In the genomic region with DNA sequence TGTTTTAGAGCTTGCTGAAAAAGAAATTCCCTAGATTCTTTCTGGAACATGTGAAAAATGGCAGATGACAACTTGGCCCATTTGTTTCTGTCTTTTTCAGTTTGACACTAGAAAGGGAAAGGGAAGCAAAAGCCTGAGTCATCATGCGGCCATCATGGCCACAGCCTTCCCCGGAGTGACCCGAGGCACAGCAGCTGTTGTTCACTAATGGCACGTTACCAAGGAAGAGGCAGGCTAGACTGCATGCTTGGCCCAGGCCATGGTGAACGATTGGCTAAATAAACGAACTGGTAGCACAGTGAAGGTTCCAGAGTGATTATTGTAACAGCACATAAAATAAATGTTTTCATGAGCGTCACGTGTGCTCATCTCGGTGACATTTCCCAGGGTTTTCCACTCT, we compare ENCODE assay signal across 12 mouse cellular contexts.
DNase-seq lines count a peak whose midpoint lies in the region; ATAC-seq and TF ChIP-seq lines count a peak whose summit lies in the region.
"Had no signal": no experiment of that assay in that cellular context is flagged by ENCODE, and none has a peak within 500 bp of the region (broad histone marks: within the 10 kb centered on the region; RNA-seq: fewer than 3 reads in every experiment).

No protein-coding gene starts in this region.

- no peak for ATAC-seq in midbrain, embryonic 16.5 days

- no peaks in the 10 kb centered on the region for H3K27me3 ChIP-seq in small intestine, adult 2 months (ENCODE audit: control insufficient read depth, insufficient read depth, low read length)
- no peaks in the 10 kb centered on the region for H3K27me3 ChIP-seq in midbrain, embryonic 16.5 days (ENCODE audit: control insufficient read depth, insufficient read depth, low read depth, low read length)
- H3K27me3 ChIP-seq: embryonic facial prominence, embryonic 12.5 days had no signal

- no peak for TF ChIP-seq POLR2A in lung, adult 2 months (IDR thresholded peaks at IDR 0.05; ENCODE audit: borderline replicate concordance, extremely low read depth, low read depth, low read length)
- TF ChIP-seq POLR2A in small intestine, adult 2 months (IDR thresholded peaks at IDR 0.05; ENCODE audit: low read depth, low read length) = no peak

- H3K9me3 ChIP-seq in midbrain, embryonic 16.5 days (replicated peaks; ENCODE audit: control insufficient read depth, low read length, poor library complexity, severe bottlenecking) = no peaks in the 10 kb centered on the region
- H3K9me3 ChIP-seq: embryonic facial prominence, embryonic 12.5 days had no signal

- H3K4me3 ChIP-seq in lung, adult 2 months (replicated peaks; ENCODE audit: extremely low read depth, low read depth, low read length) = no peak overlapping the region
- H3K4me3 ChIP-seq in small intestine, adult 2 months (ENCODE audit: low read depth, low read length) = no peak overlapping the region
- no peak overlapping the region for H3K4me3 ChIP-seq in midbrain, embryonic 16.5 days (ENCODE audit: low read depth, low read length)
- H3K4me3 ChIP-seq: embryonic facial prominence, embryonic 12.5 days had no signal

- no peak for TF ChIP-seq CTCF in lung, adult 2 months (IDR thresholded peaks at IDR 0.05; ENCODE audit: insufficient read depth, low read length)
- no peak for TF ChIP-seq CTCF in small intestine, adult 2 months (IDR thresholded peaks at IDR 0.05; ENCODE audit: extremely low read depth, insufficient read length, insufficient replicate concordance, low read depth, low read length)

- H3K4me1 ChIP-seq in lung, adult 2 months (ENCODE audit: control insufficient read depth, insufficient read depth, low read length) = 0 out of 2 replicates have a peak, but pooled peaks cover 3% of the 10 kb centered on the region
- 0 out of 2 replicates have a peak, but pooled peaks cover 8% of the 10 kb centered on the region for H3K4me1 ChIP-seq in small intestine, adult 2 months (ENCODE audit: control insufficient read depth, insufficient read depth, insufficient read length, low read length)
- H3K4me1 ChIP-seq in midbrain, embryonic 16.5 days (ENCODE audit: control insufficient read depth, insufficient read depth, low read length) = peaks cover 5% of the 10 kb centered on the region

- 49% methylated on average over 9 of the region's 9 CpGs for WGBS in lung, adult 2 months
- WGBS in small intestine, adult 2 months = 64% methylated on average over 9 of the region's 9 CpGs
- WGBS in midbrain, embryonic 16.5 days = 81% methylated on average over 9 of the region's 9 CpGs

- H3K36me3 ChIP-seq in small intestine, adult 2 months (ENCODE audit: control insufficient read depth, insufficient read depth, low read length) = no peaks in the 10 kb centered on the region
- no peaks in the 10 kb centered on the region for H3K36me3 ChIP-seq in midbrain, embryonic 16.5 days (ENCODE audit: control insufficient read depth, insufficient read depth, low read length)
- H3K36me3 ChIP-seq: embryonic facial prominence, embryonic 12.5 days had no signal

- H3K27ac ChIP-seq in small intestine, adult 2 months (ENCODE audit: insufficient read depth, low read depth, low read length) = peak overlapping the region; percentile 20; the same call in 1 of the 2 replicates
- H3K27ac ChIP-seq in midbrain, embryonic 16.5 days (ENCODE audit: low read length) = no peak overlapping the region
- H3K27ac ChIP-seq: embryonic facial prominence, embryonic 12.5 days had no signal

- H3K4me2 ChIP-seq in midbrain, embryonic 16.5 days (ENCODE audit: low read length) = no peak overlapping the region
- H3K4me2 ChIP-seq: embryonic facial prominence, embryonic 12.5 days had no signal

- DNase-seq in adrenal gland, adult 2 months = peak; percentile 71
- DNase-seq in adrenal gland, postnatal 4 days (ENCODE audit: low spot score in 2 of 2) = no peak
- peak; percentile 18 to 44 for DNase-seq in lung, adult 18-20 months
- DNase-seq in lung, adult 2 months = no peak
- peak; percentile 59 for DNase-seq in kidney, postnatal 14 days
- DNase-seq in thymus, adult 18-20 months = no peak
- DNase-seq: B cell, adult 2 months; layer of hippocampus, postnatal 36 days; right cerebral cortex, postnatal 25 days had no signal

- H3K9ac ChIP-seq in midbrain, embryonic 16.5 days (ENCODE audit: low read depth, low read length) = no peak overlapping the region
- H3K9ac ChIP-seq: embryonic facial prominence, embryonic 12.5 days had no signal

Comparison
In these comparisons a context has a peak if more than half of its experiments do, and no peak if none do; other contexts are left out.
1. DNase-seq: peak in adrenal gland, adult 2 months (single experiment), lung, adult 18-20 months (2 of 2) and kidney, postnatal 14 days (single experiment); none in adrenal gland, postnatal 4 days (0 of 2), lung, adult 2 months (single experiment) and thymus, adult 18-20 months (0 of 2).